Mouse (Mus musculus) mouse embryonic stem cell (cell line): ENCODE results near the gene Ryr2.

Source experiments
- in situ Hi-C, 2 experiments: fragments of 300-500 bp; cut with MboI; formaldehyde crosslinking; loops; 1 replicate in 1 of 2; 3 replicates in 1 of 2; pipeline ENCODE4 v1.14.3; 2019 to 2020; ENCODE audit warnings: low sequenced_read_pairs in 2 of 2, low pct_unique_long_range_greater_than_20kb in 1 of 2, mixed read lengths in 1 of 2; ENCODE audit not compliant: unreplicated experiment in 1 of 2

Gene Ryr2

GRCm38 (mm10) chr13:12050809-12051208, 55.9 kb downstream of the Ryr2 start:
- in situ Hi-C loops = no loop called here

GRCm38 (mm10) chr13:12047059-12047458, 59.7 kb downstream of the Ryr2 start:
- in situ Hi-C loops = no loop called here

DNA sequence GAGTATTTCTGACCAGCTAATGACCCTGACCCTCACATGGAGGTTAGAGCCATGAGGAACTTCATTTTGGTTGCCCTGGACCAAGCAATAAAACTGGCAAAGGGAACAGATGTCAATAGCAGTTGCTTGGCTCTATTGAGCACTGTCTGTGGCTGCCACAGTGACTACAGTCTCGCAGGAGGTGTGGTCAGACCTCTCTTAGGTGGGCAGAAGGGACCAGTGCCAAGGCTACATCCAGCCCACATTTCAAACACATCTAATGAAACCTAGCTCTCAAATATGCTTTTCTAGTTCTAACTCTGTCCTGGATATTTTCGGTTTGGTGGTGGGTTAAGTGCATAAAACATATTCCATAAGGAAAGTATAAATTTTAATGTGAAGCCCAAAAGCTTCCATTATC, 62.0 kb downstream of the Ryr2 start:
- in situ Hi-C loops = no loop called here

DNA sequence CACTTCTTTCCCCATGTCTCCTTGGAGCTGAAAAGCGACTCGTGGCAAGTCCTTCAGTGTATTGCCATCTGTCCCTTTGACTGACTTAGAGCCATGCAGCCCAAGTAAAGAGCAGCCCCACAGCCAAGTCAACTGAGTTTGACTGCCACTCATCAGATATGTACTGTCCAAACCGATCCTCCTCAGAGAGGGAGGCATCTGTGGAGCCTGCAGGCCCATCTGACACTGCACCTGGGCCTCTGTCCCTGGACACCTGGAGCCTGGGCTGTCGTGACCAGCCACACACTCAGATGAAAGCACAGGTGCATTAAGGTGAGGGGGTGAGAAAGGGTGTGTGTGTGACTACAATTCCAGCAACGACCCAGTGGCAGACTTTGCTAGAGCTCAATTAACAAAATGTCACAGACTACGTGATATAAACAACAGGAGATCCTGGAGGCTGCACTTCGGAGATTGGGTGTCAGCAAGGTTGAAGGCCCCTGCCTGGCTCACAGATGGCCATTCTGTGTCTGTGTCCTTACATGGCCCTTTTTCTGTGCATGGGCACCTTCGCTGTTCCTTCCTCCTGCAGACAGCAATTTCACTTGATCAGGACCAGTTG, 63.8 kb downstream of the Ryr2 start:
- in situ Hi-C loops = no loop called here

DNA sequence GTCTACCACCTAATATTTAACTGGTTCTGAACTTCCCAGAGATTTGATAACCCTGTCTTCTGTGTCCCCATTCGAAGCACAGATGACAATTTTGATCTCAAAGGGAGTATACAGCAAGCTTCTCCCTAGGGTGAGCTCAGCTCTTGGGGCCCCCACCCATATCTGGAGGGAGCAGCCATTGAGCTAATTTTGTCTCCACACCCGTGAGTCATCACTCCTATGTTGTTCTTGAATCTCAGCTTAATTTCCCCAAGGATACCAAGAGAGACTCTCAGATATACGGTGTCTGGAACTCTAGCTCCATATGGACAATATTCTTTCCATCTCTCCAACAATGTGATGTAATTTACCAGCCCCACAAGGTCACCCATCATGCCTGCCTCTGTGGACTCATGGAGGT, 66.8 kb downstream of the Ryr2 start:
- in situ Hi-C loops = no loop called here

GRCm38 (mm10) chr13:12038676-12039075, 68.1 kb downstream of the Ryr2 start:
- in situ Hi-C loops = no loop called here

DNA sequence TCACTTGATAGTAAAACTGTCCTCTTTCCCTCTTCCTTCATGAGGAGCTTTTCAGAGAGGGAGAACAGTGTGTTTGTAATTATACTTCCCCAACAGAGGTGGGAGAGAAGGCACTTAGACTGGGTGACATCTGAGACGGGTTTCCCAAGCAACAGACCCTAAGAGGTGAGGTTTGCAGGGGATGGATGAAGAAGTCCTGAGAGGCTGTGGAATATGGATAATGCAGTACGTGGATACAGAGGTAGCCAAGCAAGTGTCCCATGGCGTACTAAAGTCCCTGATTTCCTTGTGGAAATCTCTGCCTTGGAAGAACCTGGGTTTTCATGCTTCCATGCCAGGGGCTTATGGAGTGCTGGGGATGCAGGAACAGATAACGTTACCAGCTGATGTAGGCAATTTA, 69.5 kb downstream of the Ryr2 start:
- in situ Hi-C loops = no loop called here

DNA sequence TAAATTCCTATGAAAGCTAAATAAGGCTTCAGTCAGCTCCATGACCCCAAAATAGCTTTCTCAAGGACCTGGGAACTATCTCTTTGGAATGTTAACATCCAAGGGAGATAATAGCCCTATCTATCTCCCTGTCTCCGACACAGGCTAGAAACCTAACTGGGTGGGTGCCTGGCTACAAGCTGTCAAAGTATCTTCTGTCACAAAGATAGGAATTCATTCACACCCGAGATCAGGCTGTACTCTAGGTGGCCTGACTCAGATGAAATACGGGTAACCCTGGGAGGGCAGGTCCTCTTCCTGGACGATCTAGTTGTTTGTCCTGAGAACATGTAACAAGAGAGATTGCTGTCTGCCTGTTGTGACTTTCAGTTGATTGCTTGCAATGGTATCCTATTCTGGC, 69.9 kb downstream of the Ryr2 start:
- in situ Hi-C loops = no loop called here

DNA sequence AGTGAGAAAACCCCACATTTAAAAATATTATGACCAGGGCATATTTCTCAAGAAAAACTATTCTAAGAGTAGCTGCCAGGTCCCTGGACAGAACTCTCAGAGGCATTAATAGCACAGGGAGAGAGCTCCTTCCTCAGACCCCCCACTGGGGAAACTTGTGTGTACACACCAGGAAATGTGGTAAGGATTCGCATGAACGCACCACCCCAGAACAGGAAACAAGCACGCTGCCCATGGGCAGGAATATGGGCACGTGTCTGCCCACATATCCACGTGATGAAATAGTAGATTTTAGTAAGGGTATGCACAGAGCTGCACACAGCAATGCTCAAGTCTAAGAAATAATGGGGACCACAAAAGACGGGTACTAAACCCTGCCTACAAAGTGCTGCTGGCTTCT, 72.8 kb downstream of the Ryr2 start:
- in situ Hi-C loops = no loop called here

DNA sequence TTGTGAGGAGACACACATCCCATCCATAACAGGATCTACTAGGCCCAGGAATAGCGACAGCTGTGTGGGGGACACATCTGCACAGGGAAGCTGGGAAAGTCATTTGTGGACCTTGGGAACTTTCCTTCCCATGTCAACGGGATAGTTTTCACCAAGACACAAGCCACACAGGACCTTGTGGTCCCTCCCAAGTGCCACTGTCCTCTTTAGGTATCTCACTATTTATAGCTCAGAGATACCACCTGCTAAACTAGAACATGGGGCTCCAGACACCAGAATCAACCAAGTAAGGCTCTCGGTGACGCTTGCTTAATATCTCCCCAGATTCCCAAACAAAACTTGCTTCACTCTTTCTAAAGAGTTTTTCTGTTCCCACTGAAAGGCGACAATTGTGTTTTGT, 73.5 kb downstream of the Ryr2 start:
- in situ Hi-C loops = no loop called here

DNA sequence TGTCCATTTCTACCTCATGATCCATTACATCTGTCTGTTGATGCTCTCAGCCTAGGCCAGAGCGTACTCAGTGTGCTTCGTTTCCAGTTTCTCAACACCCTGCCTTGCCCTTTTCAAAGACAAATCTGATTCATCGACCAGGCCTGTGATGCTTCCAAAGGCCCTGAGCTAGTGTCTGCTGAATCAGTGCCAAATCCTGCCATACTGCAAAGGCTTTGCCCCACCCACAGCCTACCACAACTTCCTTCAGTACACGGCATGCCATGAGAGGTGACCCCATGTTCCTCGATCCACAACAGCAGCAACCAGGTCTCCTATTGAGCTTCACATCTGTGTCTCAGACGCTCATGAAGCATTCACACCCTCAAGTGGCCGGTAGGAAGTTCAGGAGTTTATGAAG, 76.9 kb downstream of the Ryr2 start:
- in situ Hi-C loops = no loop called here

DNA sequence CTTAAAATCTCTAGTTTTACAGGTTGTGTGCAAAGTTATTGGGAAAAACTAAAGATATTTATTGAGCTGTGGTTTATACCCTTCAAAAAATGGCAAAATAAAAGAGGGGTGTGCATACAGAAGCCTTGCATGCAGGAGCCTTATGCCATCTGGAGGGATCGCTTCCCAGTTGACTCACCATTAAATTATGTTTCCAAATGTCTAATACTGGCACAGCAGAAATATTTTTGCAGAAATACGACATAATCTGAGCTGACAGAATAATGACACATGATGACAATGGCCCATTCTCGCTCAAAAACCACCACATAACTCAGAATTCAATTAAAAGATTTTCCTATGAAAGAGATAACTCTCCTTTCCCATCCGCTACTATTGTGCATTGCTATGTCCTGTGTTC, 77.4 kb downstream of the Ryr2 start:
- in situ Hi-C loops = no loop called here

GRCm38 (mm10) chr13:12018046-12018445, 88.7 kb downstream of the Ryr2 start:
- in situ Hi-C loops = no loop called here

- in situ Hi-C loops = no loop called here
Measured at GRCm38 (mm10) chr13:12013986-12014385, 92.8 kb downstream of the Ryr2 start.

DNA sequence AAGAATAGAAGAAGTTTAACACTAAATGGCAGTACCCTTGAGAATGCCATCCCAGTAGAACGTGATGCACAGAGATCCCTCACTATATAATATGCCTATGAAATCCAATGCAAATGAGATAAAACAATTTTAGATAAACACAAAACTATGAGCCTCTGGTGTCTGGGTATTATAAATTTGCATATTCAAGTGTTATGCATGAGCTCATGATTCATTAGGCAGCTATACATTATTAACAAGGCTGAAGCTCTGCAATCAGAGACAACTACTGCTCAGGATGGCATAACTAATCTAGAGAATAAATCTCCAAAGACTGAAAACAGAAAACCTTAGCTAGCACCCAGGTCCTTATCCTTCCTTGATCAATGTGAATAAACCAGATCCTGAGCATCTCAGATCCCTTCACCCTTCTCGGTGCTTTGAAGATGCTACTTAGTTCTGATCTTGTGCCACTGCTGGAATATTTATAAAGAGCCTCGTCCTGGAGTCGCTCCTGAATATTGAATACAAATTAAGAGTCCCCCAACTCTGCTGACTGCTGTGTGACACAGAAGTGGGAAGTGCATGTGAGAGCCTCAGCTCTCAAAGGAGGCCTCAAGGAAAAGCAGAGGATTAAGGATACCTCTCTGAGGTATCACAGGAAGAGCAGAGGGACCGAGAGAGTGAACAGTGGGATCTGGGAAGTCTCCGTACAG, 97.6 kb downstream of the Ryr2 start:
- in situ Hi-C loops = no loop called here

DNA sequence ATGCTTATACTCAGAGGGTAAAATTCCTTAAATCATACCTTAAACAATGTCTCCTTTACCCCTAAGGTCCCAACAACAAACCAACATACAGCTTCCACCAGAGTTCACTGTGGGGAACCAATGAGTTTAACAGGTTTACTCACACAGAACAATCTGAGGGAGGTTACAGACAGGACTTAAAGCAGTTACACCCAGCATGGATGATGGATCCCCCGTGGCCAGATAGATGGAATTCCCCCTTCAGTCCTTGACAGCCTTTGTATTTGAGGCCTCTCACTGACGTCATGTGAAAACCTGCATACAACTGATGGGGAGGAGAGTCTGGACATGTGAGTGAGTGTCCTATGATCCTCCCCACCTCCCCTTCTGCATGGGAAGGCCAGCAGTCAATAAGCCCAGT, 99.2 kb downstream of the Ryr2 start:
- in situ Hi-C loops = no loop called here

DNA sequence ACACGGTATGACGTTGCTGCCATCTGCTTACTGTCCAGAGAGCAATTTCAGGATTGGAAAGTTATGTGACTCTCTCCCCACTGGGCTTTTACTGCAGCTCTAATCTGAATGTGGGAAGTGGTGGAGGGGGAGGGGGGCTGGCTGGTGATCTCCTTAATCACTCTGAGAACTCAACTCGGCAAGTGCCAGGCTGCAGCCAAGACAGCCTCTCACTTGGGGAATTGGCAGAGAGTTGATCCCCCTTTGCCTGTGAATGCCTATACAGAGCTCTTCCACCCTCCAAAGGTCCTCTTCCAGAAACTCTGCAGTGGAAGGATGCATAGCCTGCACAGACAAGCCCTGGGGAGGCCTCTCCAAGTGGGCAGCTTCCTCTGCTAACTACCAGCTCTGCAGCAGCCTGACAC, 104.9 kb downstream of the Ryr2 start:
- in situ Hi-C loops = no loop called here

- in situ Hi-C loops = no loop called here
Measured at GRCm38 (mm10) chr13:11999851-12000250, 106.9 kb downstream of the Ryr2 start.

- in situ Hi-C loops = no loop called here
Measured at GRCm38 (mm10) chr13:11997366-11997765, 109.4 kb downstream of the Ryr2 start.

DNA sequence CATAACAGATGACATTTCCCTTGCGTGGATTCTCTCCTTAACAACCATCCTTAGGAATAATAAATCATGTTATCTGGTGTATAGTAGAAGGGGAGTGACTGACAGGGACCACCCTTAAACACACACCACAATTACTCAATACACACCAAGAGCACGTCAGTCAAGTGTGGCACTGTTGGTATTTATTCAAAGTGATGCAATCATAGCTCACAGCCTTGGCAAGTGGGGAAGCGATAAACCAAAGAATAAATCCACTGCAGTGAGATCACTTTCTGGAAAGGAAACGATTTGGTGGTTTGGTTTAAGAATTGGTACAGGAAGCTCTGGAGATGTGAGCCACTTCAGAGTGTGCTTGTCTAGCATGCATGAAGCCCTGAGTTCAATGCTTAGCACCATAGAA, 119.2 kb downstream of the Ryr2 start:
- in situ Hi-C loops = no loop called here
